Mouse (Mus musculus) thymus, postnatal 0 days (tissue): Measurements from ENCODE around the gene Pth2. TPM values are rescaled to one million over a fixed set of nuclear protein-coding genes. Genes with fewer than 3 reads are reported as not detected.

Experiments
- DNase-seq: peaks from one replicate; pipeline ENCODE4 v3.0.0-alpha.2; 2015; ENCODE audit warnings: low spot score
- polyA plus RNA-seq: library from polyadenylated mRNA; unstranded; fragments of >200 nt; fragmentation: Nextera tagmentation; extraction: Ambion mirVana; gene quantifications from 2 replicates; pipeline ENCODE4 v1.2.1, GENCODE M21; 2015

Gene Pth2
- polyA plus RNA-seq, 1 experiment from 2014 or later, result not detected

DNA sequence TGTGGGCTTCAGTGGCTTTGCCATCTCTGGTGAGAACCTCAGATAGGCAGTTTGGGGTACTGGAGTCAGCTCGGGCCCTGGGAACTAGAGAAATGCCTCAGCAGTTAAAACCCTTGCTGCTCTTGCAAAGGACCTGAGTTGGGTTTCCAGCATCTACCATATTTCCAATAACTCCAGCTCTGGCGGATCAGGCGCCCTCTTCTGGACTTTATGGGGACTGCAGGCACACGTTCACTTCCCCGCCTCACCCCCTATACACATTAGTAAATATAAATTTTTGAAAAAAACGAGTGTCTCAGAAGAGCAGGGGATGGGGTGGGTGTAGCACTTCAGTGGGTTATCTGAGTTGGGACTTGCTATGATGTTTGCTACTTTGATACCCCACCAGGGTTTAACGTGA, 7.8 kb upstream of the Pth2 start:
- DNase-seq, result peak; percentile 34

DNA sequence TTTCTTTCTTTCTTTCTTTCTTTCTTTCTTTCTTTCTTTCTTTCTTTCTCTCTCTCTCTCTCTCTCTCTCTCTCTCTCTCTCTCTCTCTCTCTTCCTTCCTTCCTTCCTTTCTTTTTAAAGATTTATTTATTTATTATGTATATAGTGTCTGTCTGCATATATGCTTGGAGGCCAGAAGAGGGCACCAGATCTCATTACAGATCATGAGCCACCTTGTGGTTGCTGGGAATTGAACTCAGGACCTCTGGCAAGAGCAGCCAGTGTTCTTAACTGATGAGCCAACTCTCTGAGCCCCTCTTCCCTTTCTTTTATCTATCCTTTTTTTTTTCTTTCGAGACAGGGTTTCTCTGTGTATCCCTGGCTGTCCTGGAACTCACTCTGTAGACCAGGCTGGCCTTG, 7.0 kb upstream of the Pth2 start:
- DNase-seq, result peak; percentile 54

DNA sequence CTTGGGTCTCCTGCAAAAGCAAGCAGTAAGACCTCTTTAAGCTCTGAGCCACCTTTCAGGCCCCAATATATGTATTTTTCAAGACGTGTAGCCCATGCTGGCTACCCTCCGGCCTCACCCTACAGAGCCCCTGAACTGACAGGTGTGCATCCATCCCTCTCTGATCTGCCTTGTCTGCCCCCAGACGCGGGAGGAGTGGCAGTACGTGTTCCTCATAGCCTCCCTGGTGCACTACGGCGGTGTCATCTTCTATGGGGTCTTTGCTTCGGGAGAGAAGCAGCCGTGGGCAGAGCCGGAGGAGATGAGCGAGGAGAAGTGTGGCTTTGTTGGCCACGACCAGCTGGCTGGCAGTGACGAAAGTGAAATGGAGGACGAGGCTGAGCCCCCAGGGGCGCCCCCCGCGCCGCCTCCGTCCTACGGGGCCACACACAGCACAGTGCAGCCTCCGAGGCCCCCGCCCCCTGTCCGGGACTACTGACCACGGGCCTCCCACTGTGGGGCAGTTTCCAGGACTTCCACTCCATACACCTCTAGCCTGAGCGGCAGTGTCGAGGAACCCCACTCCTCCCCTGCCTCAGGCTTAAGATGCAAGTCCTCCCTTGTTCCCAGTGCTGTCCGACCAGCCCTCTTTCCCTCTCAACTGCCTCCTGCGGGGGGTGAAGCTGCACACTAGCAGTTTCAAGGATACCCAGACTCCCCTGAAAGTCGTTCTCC, 6.1 kb upstream of the Pth2 start:
- DNase-seq, result no peak

DNA sequence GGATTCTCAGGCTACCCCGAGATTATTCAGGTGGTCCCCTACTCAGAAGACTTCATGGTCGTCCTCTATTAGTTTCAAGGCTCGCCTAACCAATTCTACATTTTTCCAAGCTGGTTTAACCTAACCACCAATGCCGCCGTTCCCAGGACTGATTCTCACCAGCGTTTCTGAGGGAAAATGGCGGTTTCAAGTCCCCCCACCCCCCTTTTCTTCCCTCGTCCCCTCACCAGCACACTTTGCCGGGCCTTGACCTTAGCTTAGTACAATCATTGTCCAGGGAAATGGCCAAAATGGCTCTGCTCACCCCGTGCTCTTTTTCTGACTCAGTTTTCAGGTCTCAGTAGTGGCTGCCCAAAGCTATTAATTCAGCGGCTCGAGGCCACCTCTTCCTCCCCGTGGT, 5.4 kb upstream of the Pth2 start:
- DNase-seq, result no peak

DNA sequence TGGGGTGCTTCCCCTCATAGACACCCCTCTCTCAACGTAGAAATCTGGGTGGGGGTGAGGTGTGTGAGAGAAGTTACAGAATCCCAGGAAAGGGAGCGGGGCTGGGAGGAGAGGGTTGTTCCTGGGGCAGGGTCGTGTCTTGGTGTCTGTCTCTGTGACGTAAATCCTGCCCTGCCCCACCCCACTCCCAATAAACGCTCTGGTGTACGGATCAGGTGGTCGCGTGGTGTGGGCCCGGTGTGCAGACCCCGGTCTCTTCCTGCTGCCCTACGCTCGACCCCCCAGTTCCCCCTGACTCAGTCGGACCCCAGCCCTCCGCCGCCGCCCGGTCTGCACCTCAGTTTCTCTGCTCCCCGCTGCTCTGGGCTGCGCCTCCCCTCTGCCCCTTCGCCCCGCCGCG, 4.9 kb upstream of the Pth2 start:
- DNase-seq, result no peak

DNA sequence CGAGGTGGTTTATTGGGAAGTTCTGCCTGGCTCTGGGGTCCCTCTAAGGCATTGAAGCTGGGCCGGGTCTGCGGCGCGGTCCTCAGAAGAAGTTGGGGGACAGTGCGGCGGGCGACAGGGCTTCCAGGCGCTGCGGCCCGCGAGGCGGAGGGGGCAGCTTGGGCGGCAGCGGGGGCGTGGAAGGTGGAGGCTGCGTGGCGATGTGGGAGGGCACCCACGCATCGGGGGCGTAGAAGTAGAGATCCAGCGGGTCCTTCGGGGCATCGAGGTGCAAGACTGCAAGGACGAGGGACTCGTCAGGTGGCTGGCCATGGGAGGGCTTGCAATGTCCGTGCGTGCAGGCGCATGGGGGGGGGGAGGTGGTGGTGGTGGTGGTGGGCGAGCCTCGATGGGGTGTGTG, 4.4 kb upstream of the Pth2 start:
- no peak for DNase-seq

DNA sequence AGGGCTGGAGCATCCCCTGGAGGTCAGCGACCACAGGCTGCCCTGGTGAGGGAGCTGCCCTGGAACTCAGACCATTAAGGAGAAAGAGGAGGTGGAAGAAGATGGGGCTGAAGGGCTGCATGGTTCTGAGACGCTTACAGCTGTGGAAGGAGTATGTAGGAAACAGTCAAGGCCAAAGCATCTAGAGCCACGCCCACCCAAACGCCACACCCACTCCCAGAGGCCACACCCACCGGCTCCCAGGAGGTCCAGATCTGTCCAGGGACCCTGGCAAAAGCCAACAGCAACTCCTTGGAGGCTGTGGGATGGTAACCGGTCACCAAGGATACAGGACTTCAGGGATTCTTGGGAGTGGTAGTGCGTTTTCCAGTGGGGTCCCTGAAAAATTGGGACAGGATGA, 2.2 kb upstream of the Pth2 start:
- no peak for DNase-seq

DNA sequence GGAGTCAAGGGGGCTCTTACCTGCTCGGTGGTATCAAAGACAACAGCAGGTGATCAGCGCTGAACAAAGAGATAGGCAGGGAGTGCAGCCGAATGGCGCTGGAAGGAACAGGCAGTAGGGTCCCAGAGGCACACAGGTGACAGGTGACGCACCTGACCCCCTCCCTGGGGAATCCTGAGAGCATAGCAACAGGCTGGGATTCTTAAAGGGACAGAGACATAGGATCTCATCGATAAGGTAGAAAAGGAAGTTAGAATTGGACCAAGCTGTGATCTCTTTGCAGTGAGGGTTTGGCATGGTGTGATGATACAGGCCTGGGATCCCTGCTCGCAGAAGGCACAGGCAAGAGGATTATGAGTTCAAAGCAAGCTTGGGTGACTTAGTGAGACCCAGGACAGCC, 1.3 kb upstream of the Pth2 start, which contains the start of gene Gfy:
Gene Gfy (minus strand): TSS at position 101 of the 400 bp plus-strand sequence.
- no peak for DNase-seq

DNA sequence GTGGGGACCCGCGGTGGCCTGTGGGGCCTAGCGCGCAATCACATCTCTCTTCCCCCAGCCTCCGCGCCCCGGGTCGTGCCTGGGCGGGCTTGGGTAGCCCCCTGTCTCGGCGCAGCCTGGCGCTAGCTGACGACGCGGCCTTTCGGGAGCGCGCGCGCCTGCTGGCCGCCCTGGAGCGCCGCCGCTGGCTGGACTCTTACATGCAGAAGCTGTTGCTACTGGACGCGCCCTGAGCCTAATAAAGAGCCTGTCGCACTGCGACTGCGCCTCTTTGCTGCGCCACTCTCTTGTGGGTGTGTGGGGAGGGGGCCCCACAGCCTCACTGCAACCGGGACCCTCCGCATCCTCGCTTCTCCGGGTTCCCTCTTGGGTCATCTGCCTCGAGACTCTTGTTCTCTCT, 745 bp downstream of the Pth2 start:
- DNase-seq, result no peak

DNA sequence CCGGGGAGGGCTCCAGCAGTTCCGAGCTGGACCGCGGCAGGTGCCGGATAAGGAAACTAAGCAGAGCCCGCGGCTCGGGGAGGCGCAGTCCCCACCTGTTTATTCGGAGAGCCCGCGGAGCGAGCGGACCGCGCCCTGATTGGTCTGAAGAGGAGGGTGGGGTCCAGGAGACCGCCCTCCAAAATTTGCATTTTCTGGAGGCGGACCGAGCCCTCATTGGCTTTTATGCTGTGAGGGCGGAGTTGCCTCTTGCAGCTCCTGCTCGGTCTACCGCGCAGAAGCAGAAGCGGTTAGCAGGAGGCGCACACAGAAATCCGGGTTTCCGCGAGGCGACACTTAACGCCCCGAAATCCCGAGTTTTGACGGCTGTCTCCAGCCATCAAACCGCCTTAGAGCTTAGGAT, 1.4 kb downstream of the Pth2 start:
- peak; percentile 93 for DNase-seq

DNA sequence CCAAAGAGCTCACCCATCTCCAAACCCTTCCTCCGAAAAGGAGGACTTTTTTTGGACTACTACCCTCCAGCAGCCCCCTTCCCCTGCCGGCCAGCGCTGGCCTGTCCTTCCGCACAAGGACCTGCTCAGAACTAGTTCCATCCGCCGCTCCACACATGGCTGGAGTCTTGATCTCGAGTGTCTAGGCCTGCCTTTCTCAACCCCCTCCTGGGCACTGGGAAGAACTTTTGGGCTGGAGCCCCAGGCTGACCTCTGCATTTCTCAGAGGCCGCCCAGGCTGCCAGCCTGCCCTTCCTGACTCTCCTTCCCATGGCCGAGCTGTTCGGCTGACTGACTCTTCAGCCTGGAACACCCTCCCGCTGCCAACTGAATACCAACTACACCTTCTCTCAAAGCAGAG, 1.8 kb downstream of the Pth2 start:
- no peak for DNase-seq

DNA sequence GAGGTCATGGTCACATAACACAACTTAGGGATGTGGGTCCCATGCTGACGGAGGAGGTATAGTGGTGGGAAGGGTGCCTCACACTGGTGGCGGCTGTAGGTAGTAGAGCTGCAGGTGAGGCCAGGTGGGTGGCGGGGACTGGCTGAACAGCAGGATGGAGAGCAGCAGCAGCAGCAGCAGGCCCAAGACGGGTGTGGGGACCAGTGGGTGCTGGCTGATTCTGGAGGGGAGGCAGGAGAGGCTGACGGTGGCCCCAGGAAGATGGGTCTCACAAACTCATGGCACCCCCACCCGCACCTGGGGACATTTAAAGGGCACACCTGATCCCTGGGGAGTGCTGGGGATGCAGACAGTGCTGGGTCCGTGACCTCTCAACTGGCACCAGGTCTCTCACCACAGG, 2.9 kb downstream of the Pth2 start:
- no peak for DNase-seq

DNA sequence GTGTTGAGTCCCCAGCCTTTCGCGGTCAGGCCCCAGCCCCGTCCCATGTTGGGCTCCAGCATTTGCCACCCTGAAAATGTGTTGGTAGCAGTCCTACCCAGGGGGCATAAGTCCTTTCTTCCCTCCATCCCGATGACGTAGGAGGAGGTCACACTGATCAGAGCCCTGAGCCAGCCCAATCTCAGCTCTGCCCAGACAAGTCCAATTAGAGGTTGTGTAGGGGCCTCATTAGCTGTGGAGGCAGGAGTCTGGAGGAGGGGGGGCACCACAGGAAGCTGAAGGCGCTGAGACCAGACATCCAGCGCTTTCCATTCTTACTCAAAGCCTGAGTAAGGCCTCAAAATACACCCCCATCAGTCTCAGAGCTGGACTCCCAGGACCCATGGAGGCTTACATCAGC, 5.1 kb downstream of the Pth2 start:
- DNase-seq, result no peak

DNA sequence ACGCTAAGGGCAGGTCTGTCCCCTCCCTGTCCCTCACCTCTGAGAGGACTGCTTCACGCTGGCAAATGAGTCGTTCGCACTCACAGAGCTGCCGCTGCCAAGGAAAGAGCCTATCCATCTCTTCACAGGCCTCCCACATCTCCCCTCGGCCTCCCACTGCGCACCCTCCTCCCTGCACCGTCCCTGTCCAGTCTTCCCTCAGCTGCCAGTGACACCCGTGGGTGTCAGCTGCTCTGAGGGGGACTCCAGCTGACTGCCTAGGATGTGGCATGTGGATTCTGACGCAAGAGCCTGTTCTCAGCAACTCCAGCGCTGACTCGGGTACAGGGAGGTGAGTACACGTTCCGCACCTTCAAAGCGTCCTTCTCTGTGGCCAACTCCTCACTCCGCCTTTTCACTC, 8.8 kb downstream of the Pth2 start:
- DNase-seq, result no peak

DNA sequence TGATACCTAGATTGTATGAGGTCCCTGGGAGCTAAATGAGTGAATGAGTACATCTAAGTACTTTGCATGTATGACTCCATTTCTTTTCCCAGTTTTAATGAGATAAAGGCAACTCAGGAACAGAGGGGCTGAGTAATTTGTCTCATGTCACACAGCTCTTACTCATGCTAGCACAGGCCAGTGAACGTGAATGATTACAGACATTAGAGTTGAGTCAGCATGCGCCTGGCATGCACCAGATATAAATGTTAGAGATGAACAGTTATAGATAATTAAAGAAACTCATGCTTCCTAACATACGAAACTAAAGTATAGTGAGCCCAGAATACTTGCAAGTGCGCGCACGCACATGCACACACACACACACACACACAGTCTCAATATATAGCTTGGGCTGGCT, 9.4 kb downstream of the Pth2 start:
- no peak for DNase-seq

DNA sequence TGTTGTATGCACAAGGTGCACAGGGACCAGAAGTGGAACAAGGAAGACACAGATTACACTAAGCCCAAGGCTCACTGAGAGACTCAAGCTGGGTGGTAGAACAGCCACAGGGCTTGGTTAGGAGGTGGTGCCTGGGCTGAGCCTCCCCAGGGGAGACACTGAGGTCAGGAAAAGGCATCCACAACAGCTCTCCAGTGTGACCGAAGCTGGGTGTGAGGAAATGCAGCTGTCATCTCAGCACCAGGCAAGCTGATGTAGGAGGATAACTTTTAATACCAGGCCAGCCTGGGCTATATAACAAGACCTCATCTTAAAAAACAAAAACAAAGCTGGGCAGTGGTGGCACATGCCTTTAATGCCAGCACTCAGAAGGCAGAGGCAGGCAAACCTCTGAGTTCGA, 10.4 kb downstream of the Pth2 start:
- no peak for DNase-seq

DNA sequence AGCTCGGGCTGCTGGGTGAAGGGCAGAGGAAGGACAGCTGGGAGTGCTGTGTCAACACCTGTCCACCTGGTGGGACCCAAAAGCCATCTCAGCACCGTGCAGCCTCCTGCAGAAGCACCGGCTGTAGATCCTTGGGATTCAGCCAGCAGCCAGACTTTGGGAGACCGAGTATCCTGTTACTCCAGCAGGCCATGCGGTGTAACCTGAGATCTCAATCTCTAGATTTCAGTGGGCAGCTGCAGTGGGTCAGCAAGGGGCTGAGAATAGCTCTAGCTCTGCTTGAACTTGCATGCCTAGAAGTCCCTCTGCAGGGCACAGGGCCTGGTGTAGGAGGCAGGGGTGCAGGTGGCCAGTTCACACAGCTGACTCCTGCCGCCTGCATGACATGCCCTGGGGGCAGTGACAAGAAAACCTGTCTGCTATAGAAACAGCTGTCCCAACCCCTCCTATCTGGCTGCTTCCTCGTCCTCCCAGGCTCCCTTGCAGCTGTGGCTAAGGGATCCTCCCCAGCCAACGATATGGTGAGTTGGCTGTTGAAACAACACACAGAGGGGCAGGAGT, 11.1 kb downstream of the Pth2 start:
- no peak for DNase-seq

DNA sequence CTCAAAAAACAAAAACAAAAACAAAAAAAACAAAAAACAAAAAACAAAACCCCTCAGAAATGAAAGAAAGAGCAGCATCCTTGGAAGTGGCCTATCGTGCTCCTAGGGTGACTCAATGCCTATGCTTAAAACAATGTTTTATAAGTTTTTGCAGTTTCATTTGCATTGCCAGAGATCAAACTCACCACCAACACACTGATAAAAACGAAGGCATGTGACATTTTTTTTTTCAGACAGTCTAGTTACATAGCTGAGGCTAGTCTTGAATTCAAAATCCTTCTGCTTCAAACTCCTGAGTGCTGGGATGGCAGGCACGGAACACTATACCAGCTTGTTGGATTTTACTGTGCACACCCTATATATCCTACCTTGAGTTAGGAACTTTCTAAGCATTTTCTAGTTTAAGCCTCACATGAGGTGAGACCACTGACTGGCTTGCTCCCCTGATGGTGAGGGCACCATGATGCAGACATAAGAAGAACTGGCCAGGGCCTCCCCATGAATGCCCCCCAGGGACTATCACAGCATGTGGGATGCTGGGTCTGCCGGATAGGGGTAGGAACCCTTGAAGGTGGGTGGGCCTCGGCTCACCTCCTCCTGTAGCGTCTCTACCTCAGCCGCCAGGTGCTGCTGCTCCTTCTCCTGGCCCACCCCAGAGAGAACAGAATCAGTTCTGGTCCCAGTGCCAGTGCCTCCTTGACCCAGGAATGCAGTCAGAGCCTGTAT, 12.0 kb downstream of the Pth2 start:
- no peak for DNase-seq

DNA sequence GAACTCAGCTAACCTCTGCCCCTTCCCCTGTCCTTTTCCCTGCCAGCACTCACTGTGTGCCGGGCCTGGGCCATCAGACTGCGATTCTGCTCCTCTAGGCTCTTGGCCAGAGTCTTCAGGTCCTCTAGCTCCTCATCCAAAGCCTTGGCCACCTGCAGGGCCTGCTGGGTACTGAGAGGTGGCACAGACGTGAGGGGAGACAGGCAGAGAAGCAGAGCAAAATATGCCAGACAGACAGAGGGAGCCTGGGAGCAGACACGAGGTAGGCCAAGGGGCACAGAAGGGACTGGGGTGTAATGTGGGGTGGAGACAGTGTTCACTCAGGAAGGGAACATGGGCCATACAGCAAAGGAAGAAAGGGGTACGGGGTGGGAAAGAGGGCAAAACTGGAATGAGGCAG, 12.6 kb downstream of the Pth2 start:
- no peak for DNase-seq

DNA sequence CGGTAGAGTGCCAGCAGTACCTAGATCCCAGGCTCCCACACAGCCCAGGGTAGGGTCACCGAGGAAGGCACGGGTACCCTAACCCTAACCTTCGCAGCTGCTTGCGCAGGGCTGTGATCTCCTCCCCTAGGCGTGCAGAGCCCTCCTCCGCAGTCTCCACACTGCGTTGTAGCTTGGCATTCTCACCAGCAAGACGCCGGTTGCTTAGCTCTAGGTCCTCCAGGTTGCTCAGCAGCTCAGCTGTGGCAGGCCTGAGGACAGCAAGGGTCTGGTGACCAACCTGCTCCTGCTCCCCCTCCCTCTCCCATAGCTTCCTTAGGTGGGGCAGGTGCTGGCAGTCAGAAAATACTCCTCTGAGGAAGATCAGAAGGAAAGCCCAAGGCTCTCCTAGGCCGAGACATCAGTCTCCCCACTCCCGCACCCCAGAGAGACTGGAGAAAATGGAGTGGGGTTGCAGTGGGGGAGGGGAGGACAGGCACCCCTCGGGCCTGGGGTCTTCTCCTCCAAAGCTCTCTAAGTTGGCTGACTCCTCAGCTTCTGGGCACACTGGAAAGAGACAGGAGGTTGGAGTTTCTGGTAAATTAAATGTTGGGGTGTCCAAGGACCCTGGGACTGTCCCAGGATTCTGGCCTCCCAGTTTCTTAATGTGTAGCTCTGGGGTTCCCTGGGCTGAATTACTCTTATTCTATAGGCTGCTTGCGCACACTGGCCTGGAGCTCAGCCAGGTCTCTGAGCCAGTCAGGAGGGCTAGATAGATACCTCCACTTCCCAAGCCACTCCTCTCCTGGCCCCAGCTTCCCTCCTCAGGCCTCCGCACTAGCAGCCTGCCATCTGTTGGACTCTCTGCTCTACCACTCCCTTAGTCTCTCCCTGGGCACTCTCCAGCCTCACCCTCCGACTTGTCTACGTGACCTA, 13.3 kb downstream of the Pth2 start:
- no peak for DNase-seq

DNA sequence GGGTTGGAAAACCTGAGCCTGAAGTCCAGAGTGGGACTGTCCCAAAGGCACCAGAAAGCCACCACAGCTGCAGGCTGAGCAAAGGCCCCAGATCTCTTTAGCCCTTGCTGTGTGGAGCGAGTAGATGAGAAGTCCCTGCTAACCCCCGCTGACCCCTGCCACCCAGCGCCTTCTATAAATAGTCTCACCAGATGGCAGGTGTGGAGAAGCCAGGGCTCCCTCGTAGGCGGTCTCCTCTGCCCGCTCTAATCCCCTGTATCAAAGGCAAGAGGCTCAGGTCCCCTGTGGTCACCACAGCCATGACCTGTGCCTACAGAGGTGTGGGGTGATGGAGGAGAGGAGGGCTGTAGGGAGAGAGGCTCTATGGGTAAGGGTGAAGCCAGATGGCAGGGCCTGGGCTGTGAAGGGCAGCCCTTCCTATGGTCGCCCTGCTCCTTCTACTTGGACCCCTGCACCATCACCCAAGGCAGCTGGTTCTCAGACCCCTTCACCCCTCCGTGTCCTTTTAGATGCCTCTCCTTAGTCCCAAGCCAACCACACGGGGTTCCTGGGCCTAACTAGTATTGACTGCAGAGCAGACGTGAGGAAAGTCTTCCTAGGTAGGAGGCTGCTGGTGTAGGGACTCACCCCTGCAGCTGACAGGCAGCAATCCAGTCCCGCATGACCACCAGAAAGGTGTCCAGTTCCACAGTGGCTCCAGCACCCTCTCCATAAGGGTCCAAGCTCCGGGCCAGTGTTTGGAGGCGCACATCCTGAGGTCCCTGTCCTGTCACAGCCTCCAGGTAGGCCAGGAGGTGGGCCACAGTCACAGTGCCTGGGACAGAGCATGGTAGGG, 14.8 kb downstream of the Pth2 start:
- no peak for DNase-seq
